Mouse (Mus musculus) forebrain, embryonic 14.5 days (tissue): Measurements from ENCODE around the gene Rgs12. TPM values are rescaled to one million over a fixed set of nuclear protein-coding genes. Genes with fewer than 3 reads are reported as not detected.

Source experiments
- ATAC-seq: fragments of 200-750 bp; cut with Nextera tagmentation; 2 replicates; pipeline ENCODE4 v1.8.0; 2017; ENCODE audit warnings: mild to moderate bottlenecking, moderate library complexity
- DNase-seq: peaks from one replicate; pipeline ENCODE4 v3.0.0-alpha.2; 2015; ENCODE audit warnings: low spot score
- H3K27ac ChIP-seq: fragments of 300-500 bp; sonication (generic); 2 replicates; pipeline ENCODE4 v1.5.1; 2014; ENCODE audit warnings: low read depth, mild to moderate bottlenecking, control low read depth, low read length, moderate library complexity
- H3K27me3 ChIP-seq: fragments of 300-500 bp; sonication (generic); replicated peaks from 2 replicates; pipeline ENCODE4 v1.6.1; 2014; ENCODE audit warnings: low read length, control low read depth, mixed read lengths; ENCODE audit not compliant: control insufficient read depth, insufficient read depth
- H3K36me3 ChIP-seq: fragments of 300-500 bp; sonication (generic); 2 replicates; pipeline ENCODE4 v1.6.1; 2014; ENCODE audit warnings: low read length, control low read depth; ENCODE audit not compliant: control insufficient read depth, insufficient read depth
- H3K4me1 ChIP-seq: fragments of 300-500 bp; sonication (generic); 2 replicates; pipeline ENCODE4 v1.6.1; 2014; ENCODE audit warnings: antibody characterized with exemption, low read length, control low read depth; ENCODE audit not compliant: control insufficient read depth, insufficient read depth
- H3K4me2 ChIP-seq: fragments of 300-500 bp; sonication (generic); 2 replicates; pipeline ENCODE4 v1.6.1; 2014; ENCODE audit warnings: mild to moderate bottlenecking, control low read depth, low read length
- H3K4me3 ChIP-seq: fragments of 300-500 bp; sonication (generic); 2 replicates; pipeline ENCODE4 v1.5.1; 2014; ENCODE audit warnings: low read depth, low read length, control low read depth
- H3K9ac ChIP-seq: fragments of 300-500 bp; sonication (generic); 2 replicates; pipeline ENCODE4 v1.6.1; 2014; ENCODE audit warnings: mild to moderate bottlenecking, low read length, control low read depth, moderate library complexity
- H3K9me3 ChIP-seq: fragments of 300-500 bp; sonication (generic); replicated peaks from 2 replicates; pipeline ENCODE4 v1.6.1; 2016; ENCODE audit warnings: low read length, control low read depth, mixed read lengths; ENCODE audit not compliant: control insufficient read depth
- WGBS: fragments of 180-500 bp; shearing (Covaris S2); extraction: QIAGEN DNeasy Blood & Tissue Kit; methylation state at CpG from one replicate; pipeline ENCODE4 v1.1.7; 2014; 5-methylcytosine and 5-hydroxymethylcytosine counted together
- polyA plus RNA-seq: library from polyadenylated mRNA; unstranded; fragments of >200 nt; fragmentation: Nextera tagmentation; extraction: Ambion mirVana; gene quantifications from 2 replicates; pipeline ENCODE4 v1.2.1, GENCODE M21; 2014

The Rgs12 gene
- polyA plus RNA-seq, 1 experiment from 2014 or later, result 37.2 TPM

DNA sequence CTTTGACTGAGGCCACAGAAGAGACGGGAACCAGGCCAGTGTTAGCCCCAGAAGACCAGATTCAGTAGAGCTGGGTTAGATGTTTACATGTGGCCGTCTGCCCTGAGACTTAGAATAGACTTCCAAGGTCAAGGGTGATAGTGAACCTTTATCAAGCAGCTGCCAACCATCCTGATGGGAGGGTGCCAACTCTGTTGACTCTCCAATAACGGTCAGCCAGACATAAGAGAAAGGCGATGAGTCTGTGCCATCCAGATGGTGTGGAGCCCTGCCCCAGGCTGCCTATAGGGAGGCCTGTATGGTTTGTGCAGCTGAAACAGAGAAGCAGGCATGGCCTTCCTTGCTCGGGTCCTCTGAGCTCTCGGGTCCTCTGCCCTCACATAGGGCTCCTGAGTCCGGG is 24.7 kb upstream of the Rgs12 start:
- H3K4me1 ChIP-seq, result no peaks in the 10 kb centered on the region
- ATAC-seq (no peak), DNase-seq (no peak)
- H3K9ac ChIP-seq, result no peak overlapping the region
- no peaks in the 10 kb centered on the region for H3K9me3 ChIP-seq
- 87% methylated on average over 7 of the region's 7 CpGs for WGBS
- H3K4me3 ChIP-seq, result no peak overlapping the region
- H3K36me3 ChIP-seq, result peaks cover 18% of the 10 kb centered on the region
- no peaks in the 10 kb centered on the region for H3K27me3 ChIP-seq
- H3K4me2 ChIP-seq, result no peak overlapping the region
- H3K27ac ChIP-seq, result no peak overlapping the region

DNA sequence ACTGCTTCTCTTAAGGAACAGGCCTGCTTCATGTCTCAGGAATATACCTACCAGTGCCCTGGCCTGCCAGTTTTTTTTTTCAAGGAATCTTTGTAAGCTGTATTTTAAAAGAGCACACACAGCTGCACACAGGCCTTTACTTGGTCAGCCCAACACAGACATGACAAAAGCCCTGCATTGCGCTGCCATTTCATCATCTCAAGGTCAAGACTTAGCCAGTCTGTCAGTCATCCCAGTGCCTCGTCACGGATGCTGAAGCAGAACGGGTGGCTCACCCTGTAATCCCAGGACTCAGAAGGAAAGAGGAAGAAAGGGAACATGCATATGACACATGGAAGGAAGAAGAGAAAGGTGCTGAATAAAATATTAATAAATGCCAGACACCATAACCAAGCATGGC is 21.6 kb upstream of the Rgs12 start:
- Histone ChIP-seq H3K27me3 (no peaks in the 10 kb centered on the region), H3K4me1 (no peaks in the 10 kb centered on the region), H3K9ac (no peak overlapping the region), H3K27ac (no peak overlapping the region), H3K4me3 (no peak overlapping the region), H3K4me2 (no peak overlapping the region), H3K9me3 (no peaks in the 10 kb centered on the region), H3K36me3 (peaks cover 18% of the 10 kb centered on the region)
- ATAC-seq (no peak), DNase-seq (no peak)
- WGBS, result 96% methylated on average over 4 of the region's 4 CpGs

DNA sequence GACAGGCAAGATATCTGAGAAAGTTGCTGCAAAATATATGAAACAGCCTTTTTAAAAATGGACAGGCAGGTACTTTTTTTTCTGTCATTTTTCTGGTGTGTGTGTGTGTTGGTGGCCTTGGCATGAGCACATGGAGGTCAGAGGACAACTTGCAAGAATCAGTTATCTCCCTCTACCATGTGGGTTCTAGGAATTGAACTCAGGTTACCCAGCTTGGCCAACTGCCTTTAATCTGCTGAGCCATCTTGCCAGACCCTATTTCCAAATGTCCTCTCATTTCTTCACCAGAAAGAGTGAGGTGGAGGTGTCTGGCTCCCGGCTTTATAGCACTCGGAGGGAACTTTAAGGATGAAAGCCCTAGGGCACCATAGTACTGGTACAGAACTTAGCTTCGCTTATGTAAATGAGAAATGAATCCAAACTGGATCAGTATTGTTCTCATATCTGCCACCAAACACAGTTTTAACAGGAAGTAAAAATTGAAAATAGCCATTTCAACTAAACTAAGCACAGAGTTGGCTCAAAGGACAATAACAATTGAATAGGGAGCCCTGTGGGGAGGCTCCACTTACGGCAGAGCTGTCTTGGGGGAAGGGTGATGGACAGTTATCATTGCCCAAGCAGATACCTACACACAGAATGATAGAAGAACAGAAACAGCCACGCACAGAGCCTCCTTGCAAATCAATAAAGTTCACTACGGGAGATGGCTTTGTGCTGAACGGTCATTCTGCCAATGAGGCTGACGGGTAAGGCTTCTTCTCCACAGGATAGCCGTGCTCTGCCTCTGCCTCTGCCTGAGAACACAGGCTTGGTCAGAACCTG is 18.9 kb upstream of the Rgs12 start:
- 83% methylated on average over 9 of the region's 9 CpGs for WGBS
- H3K9me3 ChIP-seq, result no peaks in the 10 kb centered on the region
- no peak overlapping the region for H3K9ac ChIP-seq
- H3K27ac ChIP-seq, result no peak overlapping the region
- 0 out of 2 replicates have a peak, but pooled peaks cover 4% of the 10 kb centered on the region for H3K36me3 ChIP-seq
- H3K4me1 ChIP-seq, result no peaks in the 10 kb centered on the region
- DNase-seq (no peak), ATAC-seq (no peak)
- no peaks in the 10 kb centered on the region for H3K27me3 ChIP-seq
- H3K4me2 ChIP-seq, result no peak overlapping the region
- no peak overlapping the region for H3K4me3 ChIP-seq

DNA sequence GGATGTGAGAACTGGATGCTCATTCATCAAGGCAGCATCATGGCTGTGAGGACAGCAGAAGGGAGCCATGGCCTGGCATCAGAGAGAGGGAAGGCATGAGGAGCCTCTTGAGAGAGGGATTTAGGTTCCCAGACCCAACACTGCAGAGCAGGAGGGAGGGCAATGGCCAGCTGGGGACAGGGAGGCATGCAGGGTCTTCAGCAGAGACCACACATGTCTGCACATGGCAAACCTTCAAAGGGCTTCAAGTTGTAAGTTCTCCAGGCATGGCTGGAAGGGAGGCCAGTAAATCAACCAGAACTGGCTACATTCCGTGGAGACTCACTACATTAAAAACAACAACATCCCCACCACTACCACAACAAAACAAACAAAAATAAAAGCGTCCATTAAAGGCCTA is 18.2 kb upstream of the Rgs12 start:
- no peaks in the 10 kb centered on the region for H3K27me3 ChIP-seq
- no peaks in the 10 kb centered on the region for H3K9me3 ChIP-seq
- DNase-seq (no peak), ATAC-seq (no peak)
- H3K4me3 ChIP-seq, result no peak overlapping the region
- no peak overlapping the region for H3K27ac ChIP-seq
- H3K36me3 ChIP-seq, result no peaks in the 10 kb centered on the region
- WGBS, result 81% methylated on average over 2 of the region's 2 CpGs
- H3K9ac ChIP-seq, result no peak overlapping the region
- H3K4me2 ChIP-seq, result no peak overlapping the region
- H3K4me1 ChIP-seq, result no peaks in the 10 kb centered on the region

DNA sequence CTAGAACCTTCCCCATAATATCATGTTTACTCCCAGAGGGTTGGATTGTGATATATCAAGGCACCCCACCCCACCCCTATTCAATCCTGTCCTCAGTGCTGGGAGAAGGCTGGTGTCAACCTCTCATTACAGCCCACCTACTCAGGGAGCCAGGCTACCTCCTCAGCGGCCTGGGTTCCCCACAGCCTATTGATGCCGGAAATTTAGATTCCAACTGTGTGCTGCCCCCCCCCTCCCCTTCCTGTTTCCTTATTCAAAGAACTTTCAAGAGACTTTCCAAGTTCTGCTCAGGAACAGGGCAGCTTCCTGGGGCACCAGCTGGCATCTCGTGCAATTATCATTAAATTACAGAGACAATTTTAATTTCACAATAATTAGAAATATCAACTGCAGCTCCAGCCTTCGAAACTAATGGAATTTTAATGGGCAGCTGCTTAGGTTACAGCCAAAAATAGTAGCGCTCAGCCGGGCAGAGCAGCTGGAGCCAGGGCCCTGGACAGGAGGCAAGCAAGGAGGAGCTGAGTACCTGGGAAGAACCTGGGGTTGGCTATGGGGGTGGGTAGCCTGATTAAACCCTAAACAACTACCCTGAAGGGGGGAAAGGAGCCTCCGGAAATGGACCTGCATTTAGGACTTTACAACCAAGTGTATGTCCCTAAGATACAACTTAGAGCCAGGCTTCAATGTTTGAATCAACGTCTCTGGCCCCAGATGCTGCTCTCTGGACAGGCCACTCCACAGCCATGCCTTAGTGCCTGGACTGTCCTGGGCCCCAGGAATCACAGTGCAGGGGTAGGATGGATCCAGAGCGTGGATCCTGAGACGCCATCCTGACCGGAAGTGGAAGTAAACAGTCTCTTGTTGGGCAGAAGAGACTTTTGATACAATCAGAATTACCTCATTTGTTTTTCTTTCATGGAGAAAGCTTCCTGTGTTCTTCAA is 17.5 kb upstream of the Rgs12 start:
- 50% methylated on average over 11 of the region's 11 CpGs for WGBS
- ATAC-seq (no peak), DNase-seq (peak; percentile 34)
- no peaks in the 10 kb centered on the region for H3K27me3 ChIP-seq
- H3K4me1 ChIP-seq, result no peaks in the 10 kb centered on the region
- no peak overlapping the region for H3K4me3 ChIP-seq
- no peak overlapping the region for H3K4me2 ChIP-seq
- no peaks in the 10 kb centered on the region for H3K9me3 ChIP-seq
- peak overlapping the region; percentile 52; the same call in 1 of the 2 replicates for H3K27ac ChIP-seq
- no peak overlapping the region for H3K9ac ChIP-seq
- H3K36me3 ChIP-seq, result no peaks in the 10 kb centered on the region

DNA sequence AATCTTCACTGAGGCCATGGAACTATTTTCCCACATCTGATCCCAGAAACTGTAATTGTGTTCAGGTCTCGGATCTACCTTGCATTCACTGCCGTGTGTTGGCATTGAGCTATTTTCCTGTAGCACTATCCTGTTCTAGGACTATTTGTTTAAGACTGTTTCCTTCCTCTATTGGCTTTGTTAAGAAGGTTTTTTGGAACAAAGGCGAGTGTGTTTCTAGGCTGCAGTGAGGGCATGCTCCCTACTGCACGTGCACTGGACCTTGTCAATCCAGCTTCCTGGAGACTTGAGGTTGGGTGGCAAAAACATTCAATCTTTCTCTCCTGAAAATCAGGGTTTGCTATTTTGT is 16.8 kb upstream of the Rgs12 start:
- 0 out of 2 replicates have a peak overlapping the region, but pooled peaks have one; percentile 52 for H3K27ac ChIP-seq
- H3K4me3 ChIP-seq, result no peak overlapping the region
- H3K27me3 ChIP-seq, result no peaks in the 10 kb centered on the region
- ATAC-seq (no peak), DNase-seq (no peak)
- H3K4me2 ChIP-seq, result no peak overlapping the region
- H3K4me1 ChIP-seq, result no peaks in the 10 kb centered on the region
- 25% methylated on average over 4 of the region's 4 CpGs for WGBS
- H3K9me3 ChIP-seq, result no peaks in the 10 kb centered on the region
- H3K36me3 ChIP-seq, result no peaks in the 10 kb centered on the region
- H3K9ac ChIP-seq, result no peak overlapping the region

DNA sequence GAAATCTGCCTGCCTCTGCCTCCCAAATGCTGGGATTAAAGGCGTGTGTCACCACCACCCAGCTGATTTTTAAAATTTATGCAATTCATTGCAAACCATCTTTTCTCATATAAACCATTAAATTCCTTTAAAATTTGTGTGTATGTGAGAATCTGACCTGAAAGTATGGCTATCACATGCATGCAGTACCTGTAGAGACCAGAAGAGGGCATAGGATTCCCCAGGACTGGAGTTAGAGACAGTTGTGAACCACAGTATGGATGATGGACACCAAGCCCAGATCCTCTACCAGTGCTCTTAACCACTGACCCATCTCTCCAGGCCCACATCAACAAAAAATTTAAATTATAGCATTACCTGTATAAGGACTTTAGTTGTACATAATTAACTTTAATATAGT is 15.8 kb upstream of the Rgs12 start:
- 91% methylated on average over 1 of the region's 1 CpGs for WGBS
- Histone ChIP-seq H3K27me3 (no peaks in the 10 kb centered on the region), H3K4me1 (no peaks in the 10 kb centered on the region)

DNA sequence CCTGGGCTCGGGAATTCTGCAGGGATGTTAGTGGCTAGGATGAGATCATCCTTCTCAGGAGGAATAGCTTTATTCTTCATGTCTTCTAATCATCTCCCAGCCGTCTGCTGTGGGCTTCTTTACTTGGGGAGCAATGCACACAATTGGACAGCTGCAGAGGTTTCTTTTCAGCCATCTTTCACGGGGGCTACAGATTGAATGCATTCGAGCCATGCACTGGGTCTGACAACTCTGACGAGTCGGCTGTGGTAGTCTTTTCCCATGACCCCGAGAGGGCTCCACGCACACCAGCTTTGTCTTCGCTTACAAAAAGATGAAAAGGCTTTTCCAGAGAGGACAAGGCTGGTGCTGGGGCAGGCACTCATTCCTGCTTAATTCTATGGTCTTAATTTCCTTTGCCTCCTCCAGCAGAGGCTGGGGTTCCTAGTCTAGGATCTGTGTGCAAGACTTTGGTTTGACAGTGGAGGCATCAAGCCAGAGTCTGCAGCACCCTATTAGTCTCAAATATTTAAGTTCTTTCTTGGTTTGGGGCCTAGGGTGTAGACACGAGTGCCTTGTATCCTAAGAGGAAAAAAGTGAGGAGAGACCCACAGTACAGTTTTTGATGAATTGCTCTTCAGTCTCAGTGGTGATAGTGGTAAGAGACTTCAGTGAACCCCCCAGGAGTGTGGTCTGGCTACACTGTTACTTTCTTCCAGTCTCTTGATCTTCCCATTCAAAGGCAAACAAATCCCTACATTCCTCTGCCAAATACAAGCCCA is 7.4 kb upstream of the Rgs12 start:
- Histone ChIP-seq H3K27ac (peak overlapping the region; percentile 40; the same call in 1 of the 2 replicates), H3K4me1 (no peaks in the 10 kb centered on the region; the same call in 1 of the 2 replicates), H3K9ac (no peak overlapping the region), H3K36me3 (no peaks in the 10 kb centered on the region), H3K27me3 (no peaks in the 10 kb centered on the region), H3K4me2 (no peak overlapping the region), H3K9me3 (no peaks in the 10 kb centered on the region), H3K4me3 (no peak overlapping the region)
- ATAC-seq (peak; percentile 61), DNase-seq (peak; percentile 49)
- WGBS, result 10% methylated on average over 10 of the region's 10 CpGs

More for the DNA sequence above, 15.8 kb upstream of the Rgs12 start:
- Histone ChIP-seq H3K27ac (no peak overlapping the region), H3K4me2 (no peak overlapping the region), H3K4me3 (no peak overlapping the region), H3K36me3 (no peaks in the 10 kb centered on the region), H3K9me3 (no peaks in the 10 kb centered on the region), H3K9ac (no peak overlapping the region)
- DNase-seq (no peak), ATAC-seq (no peak)
